Mouse (Mus musculus) lung, postnatal 0 days (tissue): ENCODE measurements at regions not wholly inside any gene's neighbourhood (a gene's known extent, or its start where the extent isn't known, plus 50 kb on each side); places are given as distances from the start of the nearest gene placed in this dataset.

Experiments used
- CTCF ChIP-seq: IDR thresholded peaks from 2 replicates; pipeline ENCODE4 v1.5.1; 2016; ENCODE audit warnings: antibody characterized with exemption, mild to moderate bottlenecking
- EP300 ChIP-seq: IDR thresholded peaks from 2 replicates; pipeline ENCODE4 v1.6.1; 2016; ENCODE audit warnings: antibody characterized with exemption, mild to moderate bottlenecking, control low read depth

GRCm38 (mm10) chr10:124877706-124878105 is 511.6 kb downstream of the Slc16a7 start:
- TF ChIP-seq EP300 = no peak
- no peak for TF ChIP-seq CTCF
